Mouse (Mus musculus): ENCODE measurements at regions not wholly inside any gene's neighbourhood (a gene's known extent, or its start where the extent isn't known, plus 50 kb on each side); places are given as distances from the start of the nearest gene placed in this dataset.

- H3K9ac ChIP-seq (replicated peaks; ENCODE audit: low read length), result no peak overlapping the region
- H3K4me2 ChIP-seq (ENCODE audit: low read depth, low read length), result no peak overlapping the region
- DNase-seq (ENCODE audit: low spot score) (no peak), ATAC-seq (replicated peaks; ENCODE audit: insufficient number of reproducible peaks, low FRiP score, low TSS enrichment, low read depth) (no peak)
- H3K36me3 ChIP-seq (replicated peaks; ENCODE audit: control insufficient read depth, insufficient read depth, low read depth, low read length), result no peaks in the 10 kb centered on the region
- H3K27me3 ChIP-seq (ENCODE audit: control insufficient read depth, insufficient read depth, low read length), result no peaks in the 10 kb centered on the region
- no peak overlapping the region for H3K27ac ChIP-seq (replicated peaks; ENCODE audit: low read depth, low read length)
- no peaks in the 10 kb centered on the region for H3K9me3 ChIP-seq (replicated peaks; ENCODE audit: control insufficient read depth, low read length)
- 86% methylated on average over 1 of the region's 1 CpGs for WGBS
- H3K4me3 ChIP-seq (ENCODE audit: low read depth, low read length), result no peak overlapping the region
- no peaks in the 10 kb centered on the region for H3K4me1 ChIP-seq (ENCODE audit: control insufficient read depth, insufficient read depth, low read length)
Measured at GRCm38 (mm10) chr2:123092726-123093125, 327.7 kb downstream of the Sqor start.

GRCm38 (mm10) chr2:123103530-123103929 is 338.5 kb downstream of the Sqor start:
- Histone ChIP-seq H3K36me3 (replicated peaks; ENCODE audit: control insufficient read depth, insufficient read depth, low read depth, low read length) (no peaks in the 10 kb centered on the region), H3K27me3 (ENCODE audit: control insufficient read depth, insufficient read depth, low read length) (no peaks in the 10 kb centered on the region), H3K4me1 (ENCODE audit: control insufficient read depth, insufficient read depth, low read length) (no peaks in the 10 kb centered on the region), H3K4me3 (ENCODE audit: low read depth, low read length) (no peak overlapping the region), H3K9me3 (replicated peaks; ENCODE audit: control insufficient read depth, low read length) (no peaks in the 10 kb centered on the region), H3K4me2 (ENCODE audit: low read depth, low read length) (no peak overlapping the region), H3K9ac (replicated peaks; ENCODE audit: low read length) (no peak overlapping the region), H3K27ac (replicated peaks; ENCODE audit: low read depth, low read length) (no peak overlapping the region)
- WGBS, result 70% methylated on average over 4 of the region's 4 CpGs
- ATAC-seq (replicated peaks; ENCODE audit: insufficient number of reproducible peaks, low FRiP score, low TSS enrichment, low read depth), result no peak
- DNase-seq (ENCODE audit: low spot score), result no peak

GRCm38 (mm10) chr2:123131496-123131895 is 366.5 kb downstream of the Sqor start:
- Histone ChIP-seq H3K27ac (replicated peaks; ENCODE audit: low read depth, low read length) (no peak overlapping the region), H3K36me3 (replicated peaks; ENCODE audit: control insufficient read depth, insufficient read depth, low read depth, low read length) (no peaks in the 10 kb centered on the region), H3K4me2 (ENCODE audit: low read depth, low read length) (no peak overlapping the region), H3K27me3 (ENCODE audit: control insufficient read depth, insufficient read depth, low read length) (no peaks in the 10 kb centered on the region), H3K4me3 (ENCODE audit: low read depth, low read length) (no peak overlapping the region), H3K9me3 (replicated peaks; ENCODE audit: control insufficient read depth, low read length) (no peaks in the 10 kb centered on the region), H3K4me1 (ENCODE audit: control insufficient read depth, insufficient read depth, low read length) (no peaks in the 10 kb centered on the region), H3K9ac (replicated peaks; ENCODE audit: low read length) (no peak overlapping the region)
- 65% methylated on average over 2 of the region's 2 CpGs for WGBS
- no peak for ATAC-seq (replicated peaks; ENCODE audit: insufficient number of reproducible peaks, low FRiP score, low TSS enrichment, low read depth)
- no peak for DNase-seq (ENCODE audit: low spot score)

- H3K9ac ChIP-seq (replicated peaks; ENCODE audit: low read length), result no peak overlapping the region
- DNase-seq (ENCODE audit: low spot score) (no peak), ATAC-seq (replicated peaks; ENCODE audit: insufficient number of reproducible peaks, low FRiP score, low TSS enrichment, low read depth) (no peak)
- H3K4me2 ChIP-seq (ENCODE audit: low read depth, low read length), result no peak overlapping the region
- no peak overlapping the region for H3K27ac ChIP-seq (replicated peaks; ENCODE audit: low read depth, low read length)
- H3K36me3 ChIP-seq (replicated peaks; ENCODE audit: control insufficient read depth, insufficient read depth, low read depth, low read length), result no peaks in the 10 kb centered on the region
- no peaks in the 10 kb centered on the region for H3K27me3 ChIP-seq (ENCODE audit: control insufficient read depth, insufficient read depth, low read length)
- no peaks in the 10 kb centered on the region for H3K4me1 ChIP-seq (ENCODE audit: control insufficient read depth, insufficient read depth, low read length)
- H3K4me3 ChIP-seq (ENCODE audit: low read depth, low read length), result no peak overlapping the region
- no peaks in the 10 kb centered on the region for H3K9me3 ChIP-seq (replicated peaks; ENCODE audit: control insufficient read depth, low read length)
Measured at GRCm38 (mm10) chr2:123153170-123153569, 388.1 kb downstream of the Sqor start.

- no peak for ATAC-seq (replicated peaks; ENCODE audit: insufficient number of reproducible peaks, low FRiP score, low TSS enrichment, low read depth)
Measured at GRCm38 (mm10) chr2:123165384-123165783, 400.3 kb downstream of the Sqor start.

GRCm38 (mm10) chr2:123170611-123171010 is 405.6 kb downstream of the Sqor start:
- no peak overlapping the region for H3K27ac ChIP-seq (replicated peaks; ENCODE audit: low read depth, low read length)
- H3K9ac ChIP-seq (replicated peaks; ENCODE audit: low read length), result no peak overlapping the region
- no peaks in the 10 kb centered on the region for H3K27me3 ChIP-seq (ENCODE audit: control insufficient read depth, insufficient read depth, low read length)
- no peaks in the 10 kb centered on the region for H3K9me3 ChIP-seq (replicated peaks; ENCODE audit: control insufficient read depth, low read length)
- no peak overlapping the region for H3K4me3 ChIP-seq (ENCODE audit: low read depth, low read length)
- H3K4me1 ChIP-seq (ENCODE audit: control insufficient read depth, insufficient read depth, low read length), result no peaks in the 10 kb centered on the region
- no peaks in the 10 kb centered on the region for H3K36me3 ChIP-seq (replicated peaks; ENCODE audit: control insufficient read depth, insufficient read depth, low read depth, low read length)
- DNase-seq (ENCODE audit: low spot score) (no peak), ATAC-seq (replicated peaks; ENCODE audit: insufficient number of reproducible peaks, low FRiP score, low TSS enrichment, low read depth) (no peak)
- no peak overlapping the region for H3K4me2 ChIP-seq (ENCODE audit: low read depth, low read length)
- WGBS, result 75% methylated on average over 1 of the region's 1 CpGs

More at GRCm38 (mm10) chr2:123165384-123165783, 400.3 kb downstream of the Sqor start:
- no peaks in the 10 kb centered on the region for H3K36me3 ChIP-seq (replicated peaks; ENCODE audit: control insufficient read depth, insufficient read depth, low read depth, low read length)
- H3K9ac ChIP-seq (replicated peaks; ENCODE audit: low read length), result no peak overlapping the region
- no peaks in the 10 kb centered on the region for H3K27me3 ChIP-seq (ENCODE audit: control insufficient read depth, insufficient read depth, low read length)
- H3K4me3 ChIP-seq (ENCODE audit: low read depth, low read length), result no peak overlapping the region
- H3K9me3 ChIP-seq (replicated peaks; ENCODE audit: control insufficient read depth, low read length), result no peaks in the 10 kb centered on the region
- H3K27ac ChIP-seq (replicated peaks; ENCODE audit: low read depth, low read length), result no peak overlapping the region
- no peak overlapping the region for H3K4me2 ChIP-seq (ENCODE audit: low read depth, low read length)
- DNase-seq (ENCODE audit: low spot score), result no peak
- H3K4me1 ChIP-seq (ENCODE audit: control insufficient read depth, insufficient read depth, low read length), result no peaks in the 10 kb centered on the region

- ATAC-seq (replicated peaks; ENCODE audit: insufficient number of reproducible peaks, low FRiP score, low TSS enrichment, low read depth) (no peak; the same call in 1 of the 2 replicates), DNase-seq (ENCODE audit: low spot score) (no peak)
- no peak overlapping the region for H3K4me3 ChIP-seq (ENCODE audit: low read depth, low read length)
- no peaks in the 10 kb centered on the region for H3K9me3 ChIP-seq (replicated peaks; ENCODE audit: control insufficient read depth, low read length)
- no peaks in the 10 kb centered on the region for H3K4me1 ChIP-seq (ENCODE audit: control insufficient read depth, insufficient read depth, low read length)
- H3K27me3 ChIP-seq (ENCODE audit: control insufficient read depth, insufficient read depth, low read length), result no peaks in the 10 kb centered on the region
- no peak overlapping the region for H3K27ac ChIP-seq (replicated peaks; ENCODE audit: low read depth, low read length)
- no peak overlapping the region for H3K9ac ChIP-seq (replicated peaks; ENCODE audit: low read length)
- H3K4me2 ChIP-seq (ENCODE audit: low read depth, low read length), result no peak overlapping the region
- no peaks in the 10 kb centered on the region for H3K36me3 ChIP-seq (replicated peaks; ENCODE audit: control insufficient read depth, insufficient read depth, low read depth, low read length)
Measured at GRCm38 (mm10) chr2:123182208-123182607, 417.2 kb downstream of the Sqor start.

GRCm38 (mm10) chr2:123190795-123191582 is 426.0 kb downstream of the Sqor start:
- no peak for ATAC-seq (replicated peaks; ENCODE audit: insufficient number of reproducible peaks, low FRiP score, low TSS enrichment, low read depth)
- 66% methylated on average over 3 of the region's 3 CpGs for WGBS
- no peaks in the 10 kb centered on the region for H3K9me3 ChIP-seq (replicated peaks; ENCODE audit: control insufficient read depth, low read length)

More at GRCm38 (mm10) chr2:123190795-123191582, 426.0 kb downstream of the Sqor start:
- H3K27me3 ChIP-seq (ENCODE audit: control insufficient read depth, insufficient read depth, low read length), result no peaks in the 10 kb centered on the region
- DNase-seq (ENCODE audit: low spot score), result no peak
- H3K9ac ChIP-seq (replicated peaks; ENCODE audit: low read length), result no peak overlapping the region
- no peak overlapping the region for H3K27ac ChIP-seq (replicated peaks; ENCODE audit: low read depth, low read length)
- H3K4me2 ChIP-seq (ENCODE audit: low read depth, low read length), result no peak overlapping the region
- no peak overlapping the region for H3K4me3 ChIP-seq (ENCODE audit: low read depth, low read length)
- H3K4me1 ChIP-seq (ENCODE audit: control insufficient read depth, insufficient read depth, low read length), result no peaks in the 10 kb centered on the region
- no peaks in the 10 kb centered on the region for H3K36me3 ChIP-seq (replicated peaks; ENCODE audit: control insufficient read depth, insufficient read depth, low read depth, low read length)

Measured in embryonic facial prominence, embryonic 11.5 days (tissue).